Mouse (Mus musculus) heart, embryonic 14.5 days (tissue): ENCODE data around the gene Ttc22. TPM values are rescaled to one million over a fixed set of nuclear protein-coding genes. Genes with fewer than 3 reads are reported as not detected.

Experiments
- ATAC-seq: fragments of 200-750 bp; cut with Nextera tagmentation; 2 replicates; pipeline ENCODE4 v1.8.0; 2017; ENCODE audit warnings: low read depth, moderate TSS enrichment; ENCODE audit not compliant: insufficient number of reproducible peaks, insufficient read depth, low FRiP score
- H3K27ac ChIP-seq, 2 experiments: fragments of 200-500 bp in 1 of 2; fragments of 300-500 bp in 1 of 2; sonication (generic) in 1 of 2; replicated peaks in 1 of 2; 2 replicates each; pipeline ENCODE4 v1.5.1; 2012 to 2014; ENCODE audit warnings: low read depth in 2 of 2, low read length in 2 of 2, control low read depth in 1 of 2, mild to moderate bottlenecking in 1 of 2, mixed read lengths in 1 of 2; ENCODE audit not compliant: control insufficient read depth in 1 of 2, insufficient read depth in 1 of 2
- H3K27me3 ChIP-seq: fragments of 300-500 bp; sonication (generic); 2 replicates; pipeline ENCODE4 v1.6.1; 2014; ENCODE audit warnings: mild to moderate bottlenecking, low read length, control low read depth; ENCODE audit not compliant: control insufficient read depth, insufficient read depth
- H3K36me3 ChIP-seq: fragments of 300-500 bp; sonication (generic); 2 replicates; pipeline ENCODE4 v1.6.1; 2014; ENCODE audit warnings: mild to moderate bottlenecking, control low read depth, low read length, mixed read lengths; ENCODE audit not compliant: control insufficient read depth, insufficient read depth
- H3K4me1 ChIP-seq, 2 experiments: fragments of 200-500 bp in 1 of 2; fragments of 300-500 bp in 1 of 2; sonication (generic) in 1 of 2; 2 replicates each; pipeline ENCODE4 v1.6.1; 2012 to 2014; ENCODE audit warnings: low read length in 2 of 2, control low read depth in 1 of 2, mixed read lengths in 1 of 2; ENCODE audit not compliant: control insufficient read depth in 2 of 2, insufficient read depth in 2 of 2
- H3K4me2 ChIP-seq: fragments of 300-500 bp; sonication (generic); 2 replicates; pipeline ENCODE4 v1.6.1; 2014; ENCODE audit warnings: mild to moderate bottlenecking, low read length
- H3K4me3 ChIP-seq, 2 experiments: fragments of 200-500 bp in 1 of 2; fragments of 300-500 bp in 1 of 2; sonication (generic) in 1 of 2; 2 replicates each; pipeline ENCODE4 v1.5.1; 2012 to 2014; ENCODE audit warnings: low read length in 2 of 2, mild to moderate bottlenecking in 2 of 2, control low read depth in 1 of 2, low read depth in 1 of 2, moderate library complexity in 1 of 2; ENCODE audit not compliant: control insufficient read depth in 1 of 2, insufficient read depth in 1 of 2
- H3K9ac ChIP-seq: fragments of 300-500 bp; sonication (generic); 2 replicates; pipeline ENCODE4 v1.6.1; 2014; ENCODE audit warnings: mild to moderate bottlenecking, low read length
- H3K9me3 ChIP-seq: fragments of 300-500 bp; sonication (generic); 2 replicates; pipeline ENCODE4 v1.6.1; 2016; ENCODE audit warnings: low read length, control low read depth; ENCODE audit not compliant: control insufficient read depth
- WGBS: fragments of 180-500 bp; shearing (Covaris S2); extraction: QIAGEN DNeasy Blood & Tissue Kit; methylation state at CpG from one replicate; pipeline ENCODE4 v1.1.7; 2014; 5-methylcytosine and 5-hydroxymethylcytosine counted together
- polyA plus RNA-seq: library from polyadenylated mRNA; unstranded; fragments of >200 nt; fragmentation: Nextera tagmentation; extraction: Ambion mirVana; gene quantifications from 2 replicates; pipeline ENCODE4 v1.2.1, GENCODE M21; 2014

The Ttc22 gene
- polyA plus RNA-seq, 1 experiment from 2014 or later: 0.80 TPM

DNA sequence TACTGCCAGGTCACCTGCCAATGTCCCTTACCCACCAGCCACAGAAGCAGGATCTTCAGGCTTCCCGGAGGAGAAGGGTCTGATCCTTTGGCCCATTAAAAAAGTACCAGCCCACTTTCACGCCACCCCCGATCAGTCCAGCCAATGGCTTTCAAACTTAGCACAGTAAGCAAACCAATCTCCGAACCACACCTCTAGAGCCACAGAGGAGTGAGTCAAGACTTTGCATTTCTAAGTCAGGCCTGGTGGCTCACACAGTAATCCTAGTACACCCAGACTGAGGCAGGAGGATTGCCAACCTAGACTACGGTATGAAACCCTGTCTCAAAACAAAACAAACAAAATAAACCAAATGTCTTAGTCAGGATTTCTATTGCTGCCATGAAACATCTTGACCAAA, 7.1 kb downstream of the Ttc22 start:
- Histone ChIP-seq H3K9ac (no peak overlapping the region), H3K36me3 (no peaks in the 10 kb centered on the region), H3K4me3 (no peak overlapping the region), H3K4me1 (peaks cover 0 to 4% of the 10 kb centered on the region in 2 experiments; a peak in 1 of 4 replicates), H3K27me3 (peaks cover 24% of the 10 kb centered on the region), H3K9me3 (no peaks in the 10 kb centered on the region), H3K27ac (no peak overlapping the region), H3K4me2 (no peak overlapping the region)
- no peak for ATAC-seq
- WGBS: 65% methylated on average over 5 of the region's 5 CpGs

DNA sequence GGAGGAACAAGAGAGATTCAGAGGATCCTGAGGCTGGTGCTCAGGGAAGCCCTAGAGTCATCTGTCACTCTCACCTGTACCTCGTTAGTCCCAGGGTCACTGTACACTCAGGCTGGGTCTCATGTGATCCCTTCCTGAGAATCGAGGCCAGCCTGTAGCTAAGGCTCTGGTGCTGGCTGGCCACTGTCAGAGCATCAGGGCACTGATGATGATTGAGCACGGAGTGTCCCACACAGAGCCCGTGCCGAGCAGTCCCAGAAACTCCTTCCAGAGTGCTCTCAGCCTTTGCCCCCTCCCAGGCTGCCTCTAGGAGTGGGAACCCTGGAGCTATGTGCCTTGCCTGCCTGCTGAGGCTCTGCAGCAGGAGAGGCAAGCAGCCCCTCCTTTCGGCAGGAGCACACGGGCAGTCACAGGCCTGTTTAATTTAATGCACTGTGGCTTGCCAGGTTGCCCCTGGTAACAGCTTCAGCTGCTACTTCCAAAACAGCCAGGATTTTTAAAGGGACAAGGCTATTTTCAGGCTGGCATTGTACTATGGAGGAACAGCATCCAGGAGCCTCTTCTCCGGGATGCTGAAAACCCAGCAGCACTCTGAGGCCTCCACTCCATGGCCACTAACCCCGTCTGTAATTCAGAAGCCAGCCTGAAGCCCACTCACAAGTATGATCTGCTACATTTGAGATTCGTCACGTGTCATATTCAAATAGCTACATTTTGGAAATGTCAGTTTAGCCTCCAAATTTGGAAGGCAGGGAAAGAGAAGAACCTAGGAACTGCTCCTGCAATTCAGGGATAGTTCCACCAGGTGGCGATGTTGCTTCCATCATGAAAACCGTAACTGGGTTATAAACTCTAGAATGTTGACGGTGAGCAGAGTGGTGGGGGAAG, 8.3 kb downstream of the Ttc22 start:
- WGBS: 32% methylated on average over 14 of the region's 14 CpGs
- H3K9ac ChIP-seq: no peak overlapping the region

DNA sequence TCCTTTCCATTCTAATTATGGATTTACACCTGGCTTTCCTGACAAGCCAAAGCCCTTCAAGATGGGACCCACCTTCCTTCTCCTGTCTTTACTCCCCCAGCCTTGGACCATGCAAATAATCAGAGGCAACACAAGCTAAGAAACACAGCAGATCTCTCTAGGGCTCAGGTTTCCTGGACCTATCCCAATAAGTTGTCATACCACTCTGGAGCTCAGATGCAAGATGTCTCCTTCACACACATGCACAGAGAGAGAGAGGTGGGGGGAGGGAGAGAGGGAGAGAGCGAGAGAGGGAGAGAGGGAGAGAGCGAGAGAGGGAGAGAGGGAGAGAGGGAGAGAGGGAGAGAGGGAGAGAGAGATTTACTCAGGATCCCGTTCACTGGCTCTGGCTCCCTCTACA, 10.1 kb downstream of the Ttc22 start:
- no peak overlapping the region for H3K4me2 ChIP-seq
- no peak overlapping the region for H3K9ac ChIP-seq
- H3K4me1 ChIP-seq: peaks cover 0 to 4% of the 10 kb centered on the region in 2 experiments; a peak in 1 of 4 replicates
- H3K27me3 ChIP-seq: peaks cover 15% of the 10 kb centered on the region; the same call in 1 of the 2 replicates
- H3K4me3 ChIP-seq: no peak overlapping the region
- no peak for ATAC-seq
- WGBS: 58% methylated on average over 1 of the region's 3 CpGs
- H3K27ac ChIP-seq: no peak overlapping the region
- no peaks in the 10 kb centered on the region for H3K36me3 ChIP-seq
- H3K9me3 ChIP-seq: no peaks in the 10 kb centered on the region

More for the DNA sequence above, 8.3 kb downstream of the Ttc22 start:
- Histone ChIP-seq H3K4me2 (no peak overlapping the region), H3K4me3 (no peak overlapping the region), H3K9me3 (no peaks in the 10 kb centered on the region), H3K27ac (no peak overlapping the region), H3K36me3 (no peaks in the 10 kb centered on the region), H3K4me1 (peaks cover 0 to 4% of the 10 kb centered on the region in 2 experiments; a peak in 1 of 4 replicates), H3K27me3 (peaks cover 17% of the 10 kb centered on the region)
- ATAC-seq: no peak

DNA sequence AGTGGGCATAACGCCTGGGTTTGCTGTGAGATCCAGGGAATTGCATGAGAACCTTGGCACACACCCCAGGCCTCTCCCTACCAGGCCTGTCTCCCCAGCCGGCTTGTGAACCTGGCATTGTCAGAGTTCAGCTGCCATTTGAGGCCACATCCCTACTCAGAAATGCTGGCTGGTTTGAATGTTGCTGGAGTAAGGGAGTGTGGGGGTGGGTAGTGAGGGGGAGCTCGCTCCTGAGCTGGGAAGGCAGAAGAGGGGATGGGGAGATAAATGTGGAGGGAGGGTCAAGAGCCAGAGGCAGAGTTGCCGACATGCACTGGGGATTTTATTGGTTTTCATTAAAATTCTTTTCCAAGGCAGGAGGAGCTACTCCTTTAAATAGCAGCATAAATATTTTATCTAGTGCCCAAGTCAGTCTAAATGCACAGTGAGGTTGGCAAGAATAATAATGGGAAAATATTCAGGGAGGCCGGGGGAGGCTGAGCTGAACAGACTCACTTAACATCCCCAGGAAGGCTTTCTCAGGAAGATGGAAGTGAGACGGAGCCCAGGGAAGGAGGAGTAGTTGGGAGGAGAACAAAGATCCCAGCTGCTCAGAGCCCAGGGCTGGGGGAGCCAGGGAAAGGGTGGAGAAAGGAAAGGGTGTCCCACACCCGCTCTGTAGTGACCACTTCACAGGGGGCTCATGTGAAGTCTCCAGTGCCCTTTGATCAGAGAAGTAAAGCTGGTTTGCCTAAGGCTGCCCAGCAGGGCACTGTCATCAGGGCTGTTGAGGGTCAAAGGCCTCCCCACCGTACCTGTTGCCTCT, 11.3 kb downstream of the Ttc22 start:
- Histone ChIP-seq H3K4me3 (no peak overlapping the region), H3K27ac (peak overlapping the region; percentile 17 to 33; a peak in 1 of 4 replicates), H3K9me3 (no peaks in the 10 kb centered on the region), H3K36me3 (no peaks in the 10 kb centered on the region), H3K4me1 (peaks cover 0 to 4% of the 10 kb centered on the region in 2 experiments; a peak in 1 of 4 replicates), H3K27me3 (peaks cover 15% of the 10 kb centered on the region; the same call in 1 of the 2 replicates), H3K9ac (no peak overlapping the region), H3K4me2 (no peak overlapping the region)
- WGBS: 22% methylated on average over 8 of the region's 8 CpGs
- ATAC-seq: no peak

DNA sequence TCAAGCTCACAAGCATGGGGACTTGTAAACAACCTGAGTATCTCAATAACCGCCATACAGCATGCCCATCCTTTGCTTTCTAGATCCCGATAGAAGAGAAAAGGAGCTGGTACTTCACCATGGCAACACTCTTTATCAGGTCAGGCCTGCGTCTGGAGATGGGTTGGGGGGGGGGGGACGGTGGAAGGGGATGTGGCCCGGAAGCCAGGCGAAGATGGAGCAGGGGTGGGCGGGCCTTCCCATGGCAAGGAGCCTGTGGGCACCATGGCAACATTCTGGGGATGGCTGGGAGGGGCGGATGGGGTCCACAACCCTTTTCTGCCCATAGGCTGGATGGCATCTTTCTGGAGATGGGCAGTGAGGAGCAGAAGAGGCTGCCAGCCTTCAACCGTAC, 11.9 kb downstream of the Ttc22 start:
- no peak overlapping the region for H3K4me3 ChIP-seq
- no peaks in the 10 kb centered on the region for H3K9me3 ChIP-seq
- H3K27ac ChIP-seq: no peak overlapping the region
- H3K4me2 ChIP-seq: no peak overlapping the region
- peaks cover 0 to 4% of the 10 kb centered on the region in 2 experiments; a peak in 1 of 4 replicates for H3K4me1 ChIP-seq
- WGBS: 33% methylated on average over 9 of the region's 9 CpGs
- H3K36me3 ChIP-seq: no peaks in the 10 kb centered on the region
- ATAC-seq: no peak
- H3K9ac ChIP-seq: no peak overlapping the region
- peaks cover 15% of the 10 kb centered on the region; the same call in 1 of the 2 replicates for H3K27me3 ChIP-seq

DNA sequence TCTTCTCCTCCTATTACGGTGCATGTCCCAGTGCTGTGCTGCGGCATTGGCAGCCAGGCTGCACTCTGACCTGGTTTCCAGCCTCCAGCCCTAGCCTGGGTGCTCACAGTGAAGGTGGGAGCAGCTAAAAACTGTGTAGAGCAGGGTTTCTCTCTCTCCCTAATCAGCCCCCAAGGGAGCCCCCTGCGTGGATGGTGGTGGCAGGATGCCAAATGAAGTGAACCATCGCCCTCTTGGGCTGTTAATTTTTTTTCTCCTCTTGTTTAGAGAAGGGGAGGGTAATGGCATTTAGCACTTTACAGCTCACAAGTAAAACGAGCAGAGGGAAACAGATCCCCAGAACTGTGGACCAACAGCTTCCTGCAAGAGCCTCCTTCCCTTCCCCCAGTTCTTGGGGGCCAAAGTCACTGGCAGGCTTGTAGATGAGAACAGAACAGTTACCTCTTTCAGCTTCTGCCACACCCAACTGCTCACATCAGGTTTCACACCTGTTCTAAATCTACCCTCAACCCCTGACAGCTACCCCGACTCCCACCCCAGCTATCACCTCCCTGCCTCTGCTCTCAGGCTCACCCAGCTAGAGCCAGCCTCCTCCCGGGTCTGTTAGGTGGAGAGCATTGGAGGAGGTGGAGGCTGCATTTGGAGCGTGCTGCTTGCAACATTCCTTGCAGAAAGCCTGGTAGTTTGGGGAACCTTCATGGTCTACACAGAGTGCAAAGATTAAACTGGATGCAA, 21.4 kb downstream of the Ttc22 start:
- H3K9ac ChIP-seq: no peak overlapping the region
- H3K9me3 ChIP-seq: no peaks in the 10 kb centered on the region
- H3K4me1 ChIP-seq: peaks cover 8 to 9% of the 10 kb centered on the region in 2 experiments
- no peak overlapping the region for H3K4me2 ChIP-seq
- H3K27me3 ChIP-seq: peaks cover 14% of the 10 kb centered on the region
- whole genome bisulfite sequencing: 12% methylated on average over 8 of the region's 8 CpGs
- no peaks in the 10 kb centered on the region for H3K36me3 ChIP-seq
- no peak; the same call in 1 of the 2 replicates for ATAC-seq
- no peak overlapping the region for H3K27ac ChIP-seq
- no peak overlapping the region for H3K4me3 ChIP-seq

DNA sequence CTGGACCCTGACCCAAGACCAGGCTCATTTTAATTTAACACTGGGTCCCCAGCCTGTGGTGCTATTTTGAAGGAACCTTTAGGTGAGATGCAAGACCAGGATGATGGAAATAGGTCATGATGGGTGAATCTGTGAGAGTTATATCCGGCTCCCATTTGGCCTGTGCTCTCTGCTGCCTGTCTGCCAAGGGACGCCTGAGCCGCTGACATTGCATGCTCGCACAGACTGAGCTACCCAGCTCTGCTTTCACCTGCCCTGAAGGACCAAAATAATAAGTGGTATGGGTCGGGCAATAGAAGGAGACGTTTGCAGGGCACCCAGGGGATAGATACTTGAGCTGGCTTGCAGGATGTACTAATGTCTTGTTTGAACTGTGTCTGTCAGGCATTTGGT, 22.0 kb downstream of the Ttc22 start:
- H3K4me2 ChIP-seq: no peak overlapping the region
- peaks cover 14% of the 10 kb centered on the region for H3K27me3 ChIP-seq
- H3K4me3 ChIP-seq: no peak overlapping the region
- WGBS: 61% methylated on average over 6 of the region's 6 CpGs
- H3K36me3 ChIP-seq: no peaks in the 10 kb centered on the region
- no peak overlapping the region for H3K9ac ChIP-seq
- peaks cover 8 to 9% of the 10 kb centered on the region in 2 experiments for H3K4me1 ChIP-seq
- no peaks in the 10 kb centered on the region for H3K9me3 ChIP-seq
- H3K27ac ChIP-seq: no peak overlapping the region
- no peak for ATAC-seq
